Mouse (Mus musculus): ENCODE results near the gene Ankrd49.
A peak's percentile ranks its signal among the peaks of the same experiment; 100 is the strongest.

The Ankrd49 gene

GRCm38 (mm10) chr9:14784039-14785002 lies at the start of gene Ankrd49, which contains the start of gene Mre11a:
TSS of gene Ankrd49 (minus strand) at chr9:14784856.
TSS of gene Mre11a (plus strand) at chr9:14784654.
- peak; percentile 93 to 96 for DNase-seq (ENCODE audit: low spot score in 2 of 2)

- no peak for DNase-seq (ENCODE audit: low spot score in 2 of 2)
These were observed 47.4 kb upstream of the Ankrd49 start for GRCm38 (mm10) chr9:14832046-14832445.

- no peak for DNase-seq (ENCODE audit: low spot score in 2 of 2)
These were observed 43.2 kb upstream of the Ankrd49 start for GRCm38 (mm10) chr9:14827875-14828274.

- no peak for DNase-seq (ENCODE audit: low spot score in 2 of 2)
These were observed 40.2 kb upstream of the Ankrd49 start for GRCm38 (mm10) chr9:14824840-14825239.

GRCm38 (mm10) chr9:14821396-14821795 lies 36.7 kb upstream of the Ankrd49 start:
- no peak for DNase-seq (ENCODE audit: low spot score in 2 of 2)

- DNase-seq (ENCODE audit: low spot score in 2 of 2) = peak; percentile 28 to 52
These were observed 25.5 kb upstream of the Ankrd49 start for GRCm38 (mm10) chr9:14810111-14810510.

- no peak for DNase-seq (ENCODE audit: low spot score in 2 of 2)
These were observed 22.1 kb upstream of the Ankrd49 start for GRCm38 (mm10) chr9:14806786-14807185.

- DNase-seq (ENCODE audit: low spot score in 2 of 2) = no peak
These were observed 21.1 kb upstream of the Ankrd49 start for GRCm38 (mm10) chr9:14805714-14806113.

GRCm38 (mm10) chr9:14787356-14787755 lies 2.7 kb upstream of the Ankrd49 start:
- no peak for DNase-seq (ENCODE audit: low spot score in 2 of 2)

GRCm38 (mm10) chr9:14778341-14778740 lies 6.3 kb downstream of the Ankrd49 start:
- no peak for DNase-seq (ENCODE audit: low spot score in 2 of 2)

GRCm38 (mm10) chr9:14773813-14774212 lies 10.8 kb downstream of the Ankrd49 start:
- no peak for DNase-seq (ENCODE audit: low spot score in 2 of 2)

GRCm38 (mm10) chr9:14772074-14772473 lies 12.6 kb downstream of the Ankrd49 start:
- DNase-seq (ENCODE audit: low spot score in 2 of 2) = no peak

GRCm38 (mm10) chr9:14770803-14771471 lies 13.7 kb downstream of the Ankrd49 start, which contains the start of gene 1700012B09Rik:
TSS of gene 1700012B09Rik (minus strand) at chr9:14771030.
- no peak for DNase-seq (ENCODE audit: low spot score in 2 of 2)

- DNase-seq (ENCODE audit: low spot score in 2 of 2) = no peak
These were observed 14.8 kb downstream of the Ankrd49 start for GRCm38 (mm10) chr9:14769811-14770210.

GRCm38 (mm10) chr9:14764765-14765164 lies 19.9 kb downstream of the Ankrd49 start:
- DNase-seq (ENCODE audit: low spot score in 2 of 2) = peak; percentile 37 to 51

GRCm38 (mm10) chr9:14759261-14759660 lies 25.4 kb downstream of the Ankrd49 start:
- DNase-seq (ENCODE audit: low spot score in 2 of 2) = no peak

GRCm38 (mm10) chr9:14758590-14758989 lies 26.1 kb downstream of the Ankrd49 start:
- DNase-seq (ENCODE audit: low spot score in 2 of 2) = no peak

- no peak for DNase-seq (ENCODE audit: low spot score in 2 of 2)
These were observed 30.2 kb downstream of the Ankrd49 start for GRCm38 (mm10) chr9:14754469-14754868.

GRCm38 (mm10) chr9:14753947-14754346 lies 30.7 kb downstream of the Ankrd49 start:
- DNase-seq (ENCODE audit: low spot score in 2 of 2) = no peak

GRCm38 (mm10) chr9:14752001-14752522 lies 32.6 kb downstream of the Ankrd49 start, which contains the start of gene Fut4:
TSS of gene Fut4 (minus strand) at chr9:14752393.
- DNase-seq (ENCODE audit: low spot score in 2 of 2) = no peak

GRCm38 (mm10) chr9:14751503-14752000 lies 33.1 kb downstream of the Ankrd49 start:
- no peak for DNase-seq (ENCODE audit: low spot score in 2 of 2)

GRCm38 (mm10) chr9:14750901-14751502 lies 33.7 kb downstream of the Ankrd49 start:
- no peak for DNase-seq (ENCODE audit: low spot score in 2 of 2)

Data from frontal cortex, postnatal 36 days (tissue).